Mouse (Mus musculus): Measurements from ENCODE around the gene Myo18a. TPM values are rescaled to one million over a fixed set of nuclear protein-coding genes. Genes with fewer than 3 reads are reported as not detected.

The Myo18a gene
- polyA plus RNA-seq, 1 experiment from 2014 or later = 54.4 TPM

DNA sequence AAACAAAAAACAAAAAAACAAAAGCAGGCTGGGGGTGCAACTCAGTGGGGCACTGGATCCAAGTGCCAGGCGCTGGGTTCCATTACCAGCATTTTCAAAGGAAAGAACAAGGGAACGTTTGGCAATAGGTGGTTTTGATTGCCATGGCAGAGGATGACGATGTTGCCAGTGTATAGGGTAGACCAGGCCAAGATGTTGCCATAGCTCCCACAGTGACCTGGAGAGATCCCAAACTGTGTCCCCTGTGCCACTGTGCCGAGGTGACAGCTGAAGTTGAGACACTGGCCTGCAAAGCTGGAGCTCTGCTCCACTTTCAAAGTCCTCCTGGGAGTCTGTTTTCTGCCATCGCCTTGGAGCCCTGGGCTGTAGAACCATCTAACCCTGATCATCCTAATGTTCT, 14.1 kb upstream of the Myo18a start:
- no peak overlapping the region for H3K4me2 ChIP-seq (replicated peaks)

DNA sequence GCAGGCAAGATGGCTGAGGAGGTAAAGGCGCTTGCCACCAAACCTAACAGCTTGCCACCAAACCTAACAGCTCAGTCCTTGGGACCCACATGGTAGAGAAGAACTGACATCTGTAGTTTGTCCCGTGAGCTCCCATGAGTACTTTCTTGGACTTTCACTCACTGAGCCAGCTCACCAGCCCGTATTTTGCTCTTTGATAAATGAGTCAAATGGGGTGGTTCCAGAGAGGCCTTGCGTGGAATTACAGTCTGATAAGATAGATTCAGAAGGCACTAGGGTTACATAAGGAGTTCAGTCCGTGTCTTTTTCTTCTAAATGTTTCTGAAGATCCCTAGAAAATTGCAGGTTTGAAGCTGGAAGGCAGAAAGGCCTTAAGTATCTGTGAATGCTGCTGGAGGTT, 10.5 kb upstream of the Myo18a start:
- no peak for ATAC-seq
- Histone ChIP-seq H3K36me3 (no peaks in the 10 kb centered on the region), H3K9ac (replicated peaks) (no peak overlapping the region), H3K27ac (no peak overlapping the region), H3K4me3 (replicated peaks) (no peak overlapping the region), H3K9me3 (no peaks in the 10 kb centered on the region), H3K4me1 (replicated peaks) (no peaks in the 10 kb centered on the region), H3K27me3 (no peaks in the 10 kb centered on the region), H3K4me2 (replicated peaks) (no peak overlapping the region)
- WGBS = 83% methylated on average over 5 of the region's 5 CpGs

More for the DNA sequence above, 14.1 kb upstream of the Myo18a start:
- no peaks in the 10 kb centered on the region for H3K36me3 ChIP-seq
- no peaks in the 10 kb centered on the region for H3K27me3 ChIP-seq
- no peak overlapping the region for H3K27ac ChIP-seq
- no peaks in the 10 kb centered on the region for H3K4me1 ChIP-seq (replicated peaks)
- H3K4me3 ChIP-seq (replicated peaks) = no peak overlapping the region
- H3K9me3 ChIP-seq = no peaks in the 10 kb centered on the region
- ATAC-seq = no peak
- 89% methylated on average over 5 of the region's 5 CpGs for WGBS
- no peak overlapping the region for H3K9ac ChIP-seq (replicated peaks)

DNA sequence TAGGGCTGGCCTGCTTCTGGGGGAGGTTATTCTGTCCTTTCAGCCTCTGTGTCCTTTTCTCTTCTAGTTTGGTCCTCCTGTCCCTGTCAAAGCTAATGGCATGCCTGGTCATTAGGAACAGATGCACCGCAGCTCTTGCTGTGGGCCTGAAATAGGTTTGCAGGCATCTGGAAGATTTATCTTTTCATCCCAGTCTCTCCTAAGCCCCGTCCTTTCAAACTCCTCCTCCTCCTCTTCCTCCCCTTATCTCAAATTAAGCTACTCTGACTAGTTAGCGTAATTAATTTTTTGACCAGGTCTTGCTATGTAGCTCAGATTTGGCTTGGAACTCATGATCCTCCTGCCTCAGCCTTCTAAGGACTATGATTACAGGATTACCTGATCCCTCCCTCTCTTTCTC, 9.6 kb upstream of the Myo18a start:
- Histone ChIP-seq H3K4me3 (replicated peaks) (no peak overlapping the region), H3K4me2 (replicated peaks) (no peak overlapping the region), H3K9me3 (no peaks in the 10 kb centered on the region), H3K9ac (replicated peaks) (no peak overlapping the region), H3K4me1 (replicated peaks) (peaks cover 4% of the 10 kb centered on the region; the same call in 1 of the 2 replicates), H3K27me3 (no peaks in the 10 kb centered on the region), H3K36me3 (no peaks in the 10 kb centered on the region), H3K27ac (no peak overlapping the region)
- ATAC-seq = no peak
- 82% methylated on average over 3 of the region's 3 CpGs for WGBS

DNA sequence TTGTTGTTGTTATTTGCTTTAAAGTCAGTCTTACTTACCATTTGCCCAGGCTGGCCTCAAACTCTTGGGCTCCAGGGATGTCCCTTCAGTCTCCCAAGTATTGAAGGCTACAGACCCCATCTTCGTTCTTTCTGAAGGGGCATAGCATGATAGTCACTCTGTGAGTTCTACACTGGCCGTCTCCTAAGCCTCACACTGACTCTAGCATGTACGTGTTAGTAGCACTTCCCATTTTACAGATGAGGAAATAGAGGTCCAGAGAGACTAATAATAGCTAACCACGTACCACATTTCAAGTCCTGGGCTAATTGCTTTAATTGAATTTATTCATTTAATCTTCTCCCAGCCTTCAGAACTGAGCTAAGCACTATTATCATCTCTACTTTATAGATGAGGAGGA, 3.0 kb upstream of the Myo18a start:
- Histone ChIP-seq H3K9me3 (no peaks in the 10 kb centered on the region), H3K36me3 (no peaks in the 10 kb centered on the region), H3K27ac (no peak overlapping the region), H3K4me1 (replicated peaks) (peaks cover 23% of the 10 kb centered on the region), H3K27me3 (0 out of 2 replicates have a peak, but pooled peaks cover 3% of the 10 kb centered on the region), H3K4me3 (replicated peaks) (no peak overlapping the region), H3K4me2 (replicated peaks) (no peak overlapping the region), H3K9ac (replicated peaks) (no peak overlapping the region)
- 86% methylated on average over 4 of the region's 4 CpGs for WGBS
- no peak for ATAC-seq

DNA sequence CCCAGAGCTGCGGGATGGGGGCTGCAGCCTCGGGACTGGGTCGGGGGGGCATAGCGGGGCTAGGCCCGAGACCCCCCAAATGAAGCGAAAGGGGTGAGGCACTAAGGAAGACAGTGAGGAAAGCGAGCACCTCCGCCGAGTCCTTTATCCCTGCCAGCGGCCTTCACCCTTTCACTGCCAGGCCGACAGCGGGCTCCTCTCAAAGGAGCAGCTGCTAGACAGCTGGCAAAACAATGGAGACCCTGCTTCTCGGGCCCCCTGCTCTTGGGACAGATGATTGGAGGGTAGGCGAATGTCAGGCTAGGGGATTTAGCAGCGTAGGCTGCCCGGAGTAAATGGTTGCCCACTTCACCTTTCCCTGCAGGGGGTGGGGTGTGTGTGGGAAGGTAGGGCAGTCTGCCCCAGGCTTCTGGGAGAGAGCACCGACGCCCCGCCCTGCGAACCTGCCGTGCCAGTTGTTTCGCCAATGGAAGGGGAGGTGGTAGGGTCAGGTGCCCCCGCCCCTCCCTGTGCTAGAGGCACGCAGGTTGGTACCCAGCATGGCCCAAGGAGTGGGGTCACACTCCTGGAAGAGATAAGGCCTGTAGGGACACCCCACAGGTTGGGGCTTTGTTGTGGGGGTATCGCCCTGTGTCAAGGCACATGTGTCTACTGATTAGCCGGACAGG, 761 bp downstream of the Myo18a start:
- H3K27me3 ChIP-seq = 0 out of 2 replicates have a peak, but pooled peaks cover 3% of the 10 kb centered on the region
- peak overlapping the region; percentile 95 for H3K4me2 ChIP-seq (replicated peaks)
- 4% methylated on average over 26 of the region's 26 CpGs for WGBS
- no peaks in the 10 kb centered on the region for H3K9me3 ChIP-seq
- ATAC-seq = peak; percentile 79
- peak overlapping the region; percentile 97 for H3K27ac ChIP-seq
- H3K9ac ChIP-seq (replicated peaks) = peak overlapping the region; percentile 97
- peaks cover 38% of the 10 kb centered on the region for H3K4me1 ChIP-seq (replicated peaks)
- H3K36me3 ChIP-seq = no peaks in the 10 kb centered on the region
- H3K4me3 ChIP-seq (replicated peaks) = peak overlapping the region; percentile 90

DNA sequence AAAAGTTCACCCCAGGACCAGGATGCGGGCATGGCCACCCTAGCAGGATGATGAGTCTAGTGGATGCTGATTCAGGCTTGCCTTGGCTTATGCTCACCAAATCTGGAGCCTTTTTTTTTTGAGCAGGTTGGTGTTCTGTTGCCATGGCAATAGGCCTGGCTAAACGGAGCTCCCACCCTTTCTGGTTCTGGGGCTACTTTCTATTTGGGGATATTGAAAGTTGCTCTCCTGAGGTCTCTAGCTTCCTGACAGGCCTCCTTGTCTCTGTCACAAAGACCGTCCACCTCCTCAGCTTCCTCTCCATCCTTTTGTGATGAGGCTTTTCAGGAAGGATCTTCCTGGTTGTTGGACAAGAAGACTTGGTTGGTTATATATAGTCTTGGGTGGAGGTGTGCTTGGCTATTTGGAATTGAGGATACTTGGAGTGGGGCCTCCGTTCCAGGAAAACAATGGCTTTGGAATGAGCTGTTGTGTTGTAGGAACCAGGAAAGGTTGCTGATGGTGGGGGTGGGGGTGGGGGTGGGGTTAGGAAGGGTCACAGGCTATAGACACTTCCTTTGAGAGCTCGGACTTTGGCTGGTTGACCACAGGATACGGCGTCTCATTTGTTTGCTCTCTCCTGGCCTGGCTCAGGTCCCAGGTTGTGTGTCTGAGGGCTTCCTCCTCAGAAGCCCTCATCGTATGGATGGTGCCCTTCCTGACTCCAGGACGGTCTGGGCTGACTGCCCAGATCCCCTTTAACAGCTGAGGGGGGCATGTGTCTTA, 1.8 kb downstream of the Myo18a start:
- 50% methylated on average over 9 of the region's 9 CpGs for WGBS
- Histone ChIP-seq H3K4me3 (replicated peaks) (peak overlapping the region; percentile 90), H3K27me3 (0 out of 2 replicates have a peak, but pooled peaks cover 3% of the 10 kb centered on the region), H3K27ac (peak overlapping the region; percentile 97), H3K36me3 (no peaks in the 10 kb centered on the region), H3K9me3 (no peaks in the 10 kb centered on the region), H3K4me1 (replicated peaks) (peaks cover 38% of the 10 kb centered on the region), H3K4me2 (replicated peaks) (peak overlapping the region; percentile 95), H3K9ac (replicated peaks) (peak overlapping the region; percentile 97)
- ATAC-seq = no peak

DNA sequence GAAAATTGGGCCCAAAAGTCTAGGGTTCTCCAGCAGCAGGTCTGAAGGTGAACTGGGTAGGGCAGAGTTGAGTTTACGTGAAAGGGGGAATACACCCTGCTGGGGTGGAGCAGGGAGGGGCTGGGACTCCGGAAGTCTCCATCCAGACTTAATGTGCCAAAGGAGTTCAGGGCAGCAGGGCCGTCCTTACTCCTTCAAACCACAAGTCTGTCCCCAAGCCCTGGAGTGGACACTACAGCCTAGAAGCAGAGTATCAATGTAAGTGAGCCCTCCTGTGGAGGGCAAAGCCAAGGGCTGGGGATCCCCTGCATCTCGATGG, 2.4 kb downstream of the Myo18a start:
- H3K4me2 ChIP-seq (replicated peaks) = peak overlapping the region; percentile 95
- no peak for ATAC-seq
- 52% methylated on average over 4 of the region's 4 CpGs for WGBS
- H3K27me3 ChIP-seq = 0 out of 2 replicates have a peak, but pooled peaks cover 3% of the 10 kb centered on the region
- H3K4me3 ChIP-seq (replicated peaks) = peak overlapping the region; percentile 90
- no peak overlapping the region for H3K27ac ChIP-seq
- no peaks in the 10 kb centered on the region for H3K9me3 ChIP-seq
- H3K9ac ChIP-seq (replicated peaks) = peak overlapping the region; percentile 32; the same call in 1 of the 2 replicates
- no peaks in the 10 kb centered on the region for H3K36me3 ChIP-seq
- H3K4me1 ChIP-seq (replicated peaks) = peaks cover 38% of the 10 kb centered on the region

DNA sequence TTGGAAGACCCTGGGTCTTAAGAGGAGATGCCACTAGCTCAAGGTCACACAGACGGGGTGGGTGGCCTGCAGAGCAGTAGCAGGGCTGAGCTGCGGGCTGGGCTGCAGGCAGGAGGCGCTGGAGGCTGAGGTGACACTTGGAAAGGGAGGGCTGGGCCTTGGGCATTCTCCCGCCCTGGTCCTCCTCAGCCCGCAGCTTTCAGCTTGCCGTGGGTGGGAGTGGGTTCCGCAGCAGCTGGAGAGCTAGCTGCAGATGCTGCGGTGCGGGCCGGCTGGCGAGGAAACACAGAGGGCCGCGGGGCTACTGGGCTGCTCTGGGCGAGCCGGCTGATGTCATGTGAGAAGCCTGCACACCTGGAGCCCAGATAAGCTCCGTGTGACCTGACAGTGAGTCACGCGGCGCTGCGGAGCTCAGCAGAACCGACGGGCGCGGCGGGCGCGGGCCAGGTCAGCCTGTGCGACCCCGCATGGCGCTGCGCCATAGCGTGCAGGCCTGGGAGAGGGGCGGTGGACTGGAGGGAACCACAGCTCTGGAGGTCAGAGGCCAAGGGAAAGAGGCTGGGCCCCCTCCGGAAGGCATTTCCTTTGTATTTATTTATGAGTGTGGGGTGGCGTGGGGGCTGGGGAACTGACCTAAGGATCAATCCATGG, 3.4 kb downstream of the Myo18a start:
- peak overlapping the region; percentile 71 for H3K9ac ChIP-seq (replicated peaks)
- H3K4me2 ChIP-seq (replicated peaks) = peak overlapping the region; percentile 95
- no peaks in the 10 kb centered on the region for H3K9me3 ChIP-seq
- no peaks in the 10 kb centered on the region for H3K36me3 ChIP-seq
- peak overlapping the region; percentile 44; the same call in 1 of the 2 replicates for H3K27ac ChIP-seq
- H3K27me3 ChIP-seq = 0 out of 2 replicates have a peak, but pooled peaks cover 3% of the 10 kb centered on the region
- H3K4me3 ChIP-seq (replicated peaks) = peak overlapping the region; percentile 41
- ATAC-seq = peak; percentile 19; the same call in 1 of the 2 replicates
- 2% methylated on average over 35 of the region's 35 CpGs for whole genome bisulfite sequencing
- peaks cover 38% of the 10 kb centered on the region for H3K4me1 ChIP-seq (replicated peaks)

DNA sequence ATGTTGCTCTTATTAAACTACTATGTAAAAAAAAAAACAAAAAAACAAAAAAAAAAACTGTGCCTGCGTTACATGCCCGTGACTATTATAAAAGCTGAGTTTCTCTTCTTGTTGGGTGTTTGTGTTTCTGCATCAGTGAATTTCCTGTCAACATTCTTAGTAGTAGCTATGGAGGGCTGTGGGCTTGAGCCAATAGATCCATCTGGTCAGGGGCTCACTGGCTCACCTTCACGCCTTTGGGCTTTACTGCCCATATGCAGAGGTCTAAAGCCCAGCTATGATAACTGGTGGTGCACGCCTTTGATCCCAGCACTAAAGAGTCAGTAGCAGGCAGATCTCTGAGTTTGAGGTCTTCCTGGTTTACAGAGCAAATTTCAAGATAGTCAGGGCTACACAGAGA, 6.5 kb downstream of the Myo18a start:
- H3K4me1 ChIP-seq (replicated peaks) = peaks cover 32% of the 10 kb centered on the region
- no peak overlapping the region for H3K4me3 ChIP-seq (replicated peaks)
- no peaks in the 10 kb centered on the region for H3K9me3 ChIP-seq
- no peak for ATAC-seq
- 91% methylated on average over 4 of the region's 4 CpGs for WGBS
- H3K27me3 ChIP-seq = no peaks in the 10 kb centered on the region
- H3K9ac ChIP-seq (replicated peaks) = no peak overlapping the region
- no peak overlapping the region for H3K27ac ChIP-seq
- H3K36me3 ChIP-seq = 0 out of 2 replicates have a peak, but pooled peaks cover 3% of the 10 kb centered on the region
- H3K4me2 ChIP-seq (replicated peaks) = no peak overlapping the region

DNA sequence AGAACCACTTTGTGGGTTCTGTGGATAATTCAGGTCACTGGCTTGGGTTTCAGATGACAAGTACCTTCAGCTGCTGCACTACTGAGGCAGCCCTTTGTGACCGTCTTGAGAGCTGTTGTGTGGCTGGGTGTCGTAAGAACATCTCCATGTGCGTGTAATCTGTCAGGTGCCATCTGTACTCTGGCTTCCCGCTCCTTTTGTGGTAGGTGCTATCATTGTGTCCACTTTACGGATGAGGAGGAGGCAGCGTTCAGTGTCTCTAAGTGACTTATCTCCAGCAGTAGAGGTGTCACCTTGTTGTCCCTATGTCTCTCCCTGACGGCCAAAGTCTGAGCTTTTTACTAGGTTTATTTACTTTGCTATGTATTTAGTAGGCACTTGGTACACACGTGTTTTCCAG, 7.3 kb downstream of the Myo18a start:
- Histone ChIP-seq H3K4me3 (replicated peaks) (no peak overlapping the region), H3K9me3 (no peaks in the 10 kb centered on the region), H3K4me2 (replicated peaks) (no peak overlapping the region), H3K9ac (replicated peaks) (no peak overlapping the region), H3K4me1 (replicated peaks) (peaks cover 24% of the 10 kb centered on the region), H3K27ac (no peak overlapping the region), H3K36me3 (0 out of 2 replicates have a peak, but pooled peaks cover 3% of the 10 kb centered on the region), H3K27me3 (no peaks in the 10 kb centered on the region)
- 83% methylated on average over 8 of the region's 8 CpGs for WGBS
- ATAC-seq = no peak

DNA sequence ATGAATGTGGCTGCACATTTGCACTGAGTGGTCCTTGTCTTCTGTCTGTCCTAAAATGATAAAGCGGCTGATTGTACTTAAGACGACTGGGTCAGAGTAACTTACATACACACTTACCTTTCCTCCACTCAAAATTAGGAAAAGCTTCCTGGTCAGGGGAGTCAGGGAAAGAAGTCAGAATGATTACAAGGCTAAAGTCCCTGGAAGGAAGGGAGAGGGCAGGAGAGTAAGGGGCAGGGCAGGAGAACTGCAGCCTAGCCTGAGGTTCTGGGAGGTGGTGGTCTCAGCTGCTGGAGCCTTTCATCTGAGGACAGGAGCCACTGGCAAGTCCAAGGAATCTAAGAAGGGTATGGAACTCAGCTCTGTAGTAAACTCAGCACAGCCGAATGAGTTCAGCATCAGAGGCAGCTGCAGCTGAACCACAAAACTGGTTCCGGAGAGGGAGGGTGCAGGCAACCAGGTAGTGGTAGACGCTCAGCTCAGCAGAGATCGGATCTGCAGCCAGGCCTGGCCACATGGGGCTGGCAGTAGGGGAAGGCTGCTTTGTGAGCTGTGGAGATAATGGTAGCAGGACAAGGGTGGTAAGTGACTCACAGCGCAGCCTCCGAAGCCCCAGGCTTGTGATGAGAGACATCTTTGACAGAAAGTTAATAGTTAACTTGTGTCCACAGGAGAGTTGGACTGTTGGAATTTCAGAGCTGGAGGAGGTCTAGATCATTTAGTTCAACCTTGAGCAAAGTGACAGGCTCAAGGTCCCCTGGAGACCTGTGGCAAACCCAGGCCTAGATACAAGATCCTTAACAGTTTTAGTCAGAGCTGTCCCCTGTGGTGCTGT, 9.1 kb downstream of the Myo18a start:
- 66% methylated on average over 8 of the region's 8 CpGs for WGBS

More for the DNA sequence above, 9.1 kb downstream of the Myo18a start:
- peaks cover 11% of the 10 kb centered on the region for H3K4me1 ChIP-seq (replicated peaks)
- no peak overlapping the region for H3K4me3 ChIP-seq (replicated peaks)
- H3K9ac ChIP-seq (replicated peaks) = no peak overlapping the region
- H3K36me3 ChIP-seq = peaks cover 4% of the 10 kb centered on the region
- no peaks in the 10 kb centered on the region for H3K9me3 ChIP-seq
- no peaks in the 10 kb centered on the region for H3K27me3 ChIP-seq
- H3K4me2 ChIP-seq (replicated peaks) = no peak overlapping the region
- no peak for ATAC-seq
- H3K27ac ChIP-seq = no peak overlapping the region
